Mouse (Mus musculus): ENCODE data around the gene Dtwd1.
"Not testable (repeated sequence)": the region's sequence is repeated elsewhere in the genome, so short reads cannot be mapped to it uniquely, and the experiment has no call there.

Dtwd1 gene

GRCm38 (mm10) chr2:126151855-126152571 is at the start of gene Dtwd1, which contains the start of gene Fam227b:
Dtwd1 (plus strand) TSS chr2:126152141.
Fam227b (minus strand) TSS chr2:126152004.
- DNase-seq: peak; percentile 97

GRCm38 (mm10) chr2:126147723-126148122 is 4.2 kb upstream of the Dtwd1 start:
- DNase-seq: no peak

GRCm38 (mm10) chr2:126165277-126166018 is 13.5 kb downstream of the Dtwd1 start:
- DNase-seq: no peak

- DNase-seq: no peak
Measured at GRCm38 (mm10) chr2:126166335-126166734, 14.4 kb downstream of the Dtwd1 start.

DNA sequence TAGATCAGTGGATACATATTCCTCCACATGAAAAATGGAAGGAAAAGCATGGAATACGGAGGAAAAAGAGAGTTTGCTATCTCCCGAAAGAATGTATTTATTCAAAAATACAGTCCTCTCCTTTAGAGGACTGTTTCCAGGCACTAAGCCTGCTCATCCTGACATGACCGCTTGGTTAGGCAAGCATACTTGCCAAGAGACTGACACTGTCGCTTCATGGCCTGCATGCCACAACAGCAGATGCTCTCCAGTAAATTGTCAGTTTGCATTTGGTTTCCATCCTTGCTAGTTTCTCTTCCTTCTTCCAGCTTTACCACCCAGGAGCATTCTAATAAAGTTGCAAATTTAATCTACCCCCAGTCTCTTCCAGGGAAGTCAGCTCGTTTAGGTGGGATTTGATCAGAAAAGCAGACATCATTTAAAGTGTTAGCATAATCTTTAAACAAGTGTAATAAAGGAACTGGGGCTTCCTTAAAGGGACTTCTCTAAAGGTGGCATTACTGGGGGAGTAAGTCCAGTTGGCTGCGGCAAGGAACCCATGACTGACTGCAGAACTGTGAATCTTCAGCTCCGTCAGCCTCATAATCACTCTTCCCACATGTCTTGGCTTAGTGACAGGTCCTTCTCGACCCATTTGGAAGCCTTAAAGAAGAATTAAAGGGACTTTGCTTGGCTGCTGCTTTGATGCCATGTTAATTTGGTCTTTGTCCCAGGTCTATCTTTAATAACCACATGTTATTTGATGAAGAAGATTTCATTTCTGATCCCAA is 15.1 kb downstream of the Dtwd1 start:
- no peak for DNase-seq

DNA sequence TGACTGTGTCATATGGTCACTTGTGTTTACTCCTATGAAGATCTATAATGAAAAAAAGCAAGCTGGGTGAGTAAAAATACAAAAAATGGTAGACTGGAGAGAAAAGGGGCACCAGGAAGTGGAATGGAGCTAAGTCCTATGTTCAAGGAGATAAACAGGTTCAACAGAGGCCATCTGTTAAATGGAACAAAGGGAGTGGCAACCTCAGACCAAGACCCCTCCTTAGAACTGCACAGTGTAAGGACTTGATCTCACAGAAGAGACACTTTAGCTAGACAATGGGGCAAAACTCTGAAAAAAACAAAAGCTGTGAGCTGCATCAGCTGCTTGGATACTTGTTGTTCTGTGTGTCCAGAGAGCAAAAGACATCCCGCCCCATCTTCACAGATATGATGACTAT is 19.5 kb downstream of the Dtwd1 start:
- no peak for DNase-seq

DNA sequence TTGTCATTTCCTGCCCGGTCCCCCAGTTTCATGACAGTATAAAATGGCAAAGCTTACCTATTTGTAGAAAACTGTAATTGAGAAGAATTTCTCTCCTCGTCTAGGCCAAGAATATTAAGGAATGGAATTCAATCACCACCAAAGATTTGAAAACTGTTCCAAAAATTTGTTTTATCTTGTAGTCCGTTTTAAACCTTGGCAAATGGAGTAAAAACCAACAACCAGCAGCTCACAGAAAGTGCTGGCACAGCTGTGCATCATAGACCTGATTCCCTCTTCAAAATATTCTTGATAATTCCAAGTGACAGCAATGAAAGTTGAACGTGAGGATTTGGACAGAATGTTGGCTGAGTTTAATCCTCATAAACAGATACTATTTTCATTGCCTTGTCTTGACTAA is 39.4 kb downstream of the Dtwd1 start:
- DNase-seq: no peak

- no peak for DNase-seq
Measured at GRCm38 (mm10) chr2:126192129-126192528, 40.2 kb downstream of the Dtwd1 start.

DNA sequence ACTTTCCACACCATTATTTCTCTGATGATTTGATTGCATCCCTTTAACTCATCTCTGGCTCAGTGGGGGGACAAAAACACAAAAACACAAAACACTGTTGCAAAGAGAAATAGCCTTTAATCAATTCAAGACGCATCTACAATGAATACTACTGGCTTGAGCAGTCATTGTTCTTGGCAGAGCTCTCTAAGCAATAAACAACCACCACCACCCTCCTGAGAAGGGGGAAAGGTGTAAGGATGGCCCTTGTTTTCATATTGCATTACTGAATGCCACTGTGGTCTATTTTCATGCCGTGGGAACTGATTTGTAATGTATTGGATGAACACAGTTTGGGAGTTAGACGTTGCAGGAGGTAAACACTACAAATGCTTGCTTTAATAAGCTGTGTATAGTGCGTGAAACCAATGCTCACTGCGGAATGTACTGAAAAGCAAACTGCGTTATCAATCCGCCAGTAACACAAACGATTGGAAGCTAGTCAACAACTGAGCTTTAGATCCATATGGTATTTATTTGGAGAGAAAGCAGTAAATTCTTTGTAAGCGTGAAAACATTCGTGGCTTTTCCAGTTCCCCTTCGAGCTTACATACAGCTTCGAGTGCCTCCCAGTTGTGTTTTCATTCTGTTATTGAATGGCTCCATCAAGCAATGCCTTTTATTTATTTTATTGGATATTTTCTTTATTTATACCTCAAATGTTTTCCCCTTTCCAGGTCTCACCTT is 43.9 kb downstream of the Dtwd1 start:
- DNase-seq: no peak

GRCm38 (mm10) chr2:126198971-126199370 is 47.0 kb downstream of the Dtwd1 start:
- no peak for DNase-seq

DNA sequence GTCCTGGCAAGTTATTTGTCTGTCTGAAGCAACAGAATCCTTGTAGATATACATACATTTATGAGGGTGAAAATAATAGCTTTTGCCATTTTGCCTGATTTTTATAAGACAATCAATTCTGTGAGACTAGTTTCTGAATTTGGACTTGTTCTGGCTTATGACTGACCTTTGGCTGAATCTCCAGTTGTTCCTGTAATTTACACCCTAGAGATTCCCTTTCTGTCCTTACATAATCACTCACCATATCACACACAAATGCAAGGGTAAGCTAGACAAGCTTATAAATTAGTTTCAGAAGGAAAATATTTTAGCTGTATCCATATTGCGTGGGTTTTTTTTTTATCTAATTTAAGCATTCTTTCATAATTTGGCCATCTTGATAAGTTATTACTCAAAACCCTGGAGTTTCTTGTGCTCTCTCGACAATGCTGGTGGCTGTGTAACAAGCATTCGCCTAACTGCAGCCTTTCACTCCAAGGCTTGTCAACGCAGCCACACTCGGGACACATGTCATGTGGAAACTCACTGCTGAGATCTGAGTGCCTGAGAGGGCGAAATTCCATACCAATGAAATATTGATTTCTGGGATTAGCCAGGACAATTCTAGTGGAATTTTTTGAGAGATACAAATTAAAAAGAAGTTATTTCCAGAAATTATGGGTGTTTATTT is 59.2 kb downstream of the Dtwd1 start:
- DNase-seq: no peak

DNA sequence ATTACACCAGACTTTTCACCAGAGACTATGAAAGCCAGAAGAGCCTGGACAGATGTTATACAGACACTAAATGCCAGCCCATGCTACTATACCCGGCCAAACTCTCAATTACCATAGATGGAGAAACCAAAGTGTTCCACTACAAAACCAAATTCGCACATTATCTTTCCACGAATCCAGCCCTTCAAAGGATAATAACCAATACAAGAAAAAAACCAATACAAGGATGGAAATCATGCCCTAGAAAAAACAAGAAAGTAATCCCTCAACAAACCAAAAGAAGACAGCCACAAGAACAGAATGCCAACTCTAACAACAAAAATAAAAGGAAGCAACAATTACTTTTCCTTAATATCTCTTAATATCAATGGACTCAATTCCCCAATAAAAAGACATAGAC is 62.9 kb downstream of the Dtwd1 start, which contains the start of gene Gm17555:
TSS of gene Gm17555 (plus strand) at position 301 of the 400 bp plus-strand sequence.
- DNase-seq: not testable (repeated sequence)
